Mouse (Mus musculus) liver, embryonic 14.5 days (tissue): ENCODE measurements around the gene Bglap3. TPM values are rescaled to one million over a fixed set of nuclear protein-coding genes. Genes with fewer than 3 reads are reported as not detected.

ENCODE experiments used
- ATAC-seq: fragments of 200-750 bp; cut with Nextera tagmentation; 2 replicates; pipeline ENCODE4 v1.8.0; 2017; ENCODE audit warnings: moderate number of reproducible peaks, mild to moderate bottlenecking, moderate library complexity; ENCODE audit not compliant: insufficient read depth
- DNase-seq, 3 experiments: peaks; one replicate each; pipeline ENCODE4 v3.0.0-alpha.2; 2012 to 2013; ENCODE audit warnings: low read depth in 3 of 3, low spot score in 3 of 3
- H3K27ac ChIP-seq: fragments of 300-500 bp; sonication (generic); 2 replicates; pipeline ENCODE4 v1.5.1; 2014; ENCODE audit warnings: moderate library complexity, mild to moderate bottlenecking, control low read depth, inconsistent platforms
- H3K27me3 ChIP-seq: fragments of 300-500 bp; sonication (generic); 2 replicates; pipeline ENCODE4 v1.6.1; 2014; ENCODE audit warnings: mild to moderate bottlenecking, low read length, moderate library complexity; ENCODE audit not compliant: control insufficient read depth, insufficient read depth
- H3K36me3 ChIP-seq: fragments of 300-500 bp; sonication (generic); replicated peaks from 2 replicates; pipeline ENCODE4 v1.6.1; 2014; ENCODE audit warnings: low read depth; ENCODE audit not compliant: control insufficient read depth, insufficient read depth
- H3K4me1 ChIP-seq, 2 experiments: fragments of 200-500 bp in 1 of 2; fragments of 300-500 bp in 1 of 2; sonication (generic) in 1 of 2; replicated peaks; 2 replicates each; pipeline ENCODE4 v1.6.1; 2012 to 2014; ENCODE audit warnings: antibody characterized with exemption in 1 of 2, inconsistent platforms in 1 of 2, low read length in 1 of 2; ENCODE audit not compliant: control insufficient read depth in 2 of 2, insufficient read depth in 2 of 2
- H3K4me2 ChIP-seq: fragments of 300-500 bp; sonication (generic); 2 replicates; pipeline ENCODE4 v1.6.1; 2014; ENCODE audit warnings: low read depth, mild to moderate bottlenecking, control low read depth, moderate library complexity
- H3K4me3 ChIP-seq, 2 experiments: fragments of 200-500 bp in 1 of 2; fragments of 300-500 bp in 1 of 2; sonication (generic) in 1 of 2; 2 replicates each; pipeline ENCODE4 v1.5.1; 2012 to 2014; ENCODE audit warnings: low read depth in 2 of 2, low read length in 2 of 2, mild to moderate bottlenecking in 2 of 2, control low read depth in 1 of 2, inconsistent platforms in 1 of 2, moderate library complexity in 1 of 2; ENCODE audit not compliant: insufficient read depth in 1 of 2
- H3K9ac ChIP-seq: fragments of 300-500 bp; sonication (generic); replicated peaks from 2 replicates; pipeline ENCODE4 v1.6.1; 2014; ENCODE audit warnings: mild to moderate bottlenecking, control low read depth, moderate library complexity
- H3K9me3 ChIP-seq: fragments of 300-500 bp; sonication (generic); 2 replicates; pipeline ENCODE4 v1.6.1; 2016; ENCODE audit warnings: low read length, mixed read lengths; ENCODE audit not compliant: control insufficient read depth
- CTCF ChIP-seq: IDR thresholded peaks from 2 replicates; pipeline ENCODE4 v1.5.1; 2016; ENCODE audit warnings: antibody characterized with exemption, low read depth, control low read depth
- EP300 ChIP-seq: IDR thresholded peaks from 2 replicates; pipeline ENCODE4 v1.6.1; 2016; ENCODE audit warnings: antibody characterized with exemption, low read depth
- WGBS: fragments of 180-500 bp; shearing (Covaris S2); extraction: QIAGEN DNeasy Blood & Tissue Kit; methylation state at CpG from one replicate; pipeline ENCODE4 v1.1.7; 2014; ENCODE audit not compliant: insufficient replicate concordance; 5-methylcytosine and 5-hydroxymethylcytosine counted together
- polyA plus RNA-seq, 2 experiments: library from polyadenylated mRNA; depleted of rRNA in 1 of 2; stranded (reverse) in 1 of 2; unstranded in 1 of 2; fragments of >200 nt; fragmentation: Nextera tagmentation in 1 of 2; extraction: Ambion mirVana in 1 of 2; gene quantifications; 2 replicates each; pipeline versions ENCODE4 v1.2.1 to v1.2.3; 2012 to 2014

The Bglap3 gene
- polyA plus RNA-seq, 2 experiments, result 0.27 to 0.38 TPM

- peak within 1 kb of the TSS; percentile 73 for H3K4me2 ChIP-seq
- no peaks in the 10 kb centered on the region for H3K9me3 ChIP-seq
- 3% methylated on average over 16 of the region's 16 CpGs for WGBS
- H3K9ac ChIP-seq, result peak within 1 kb of the TSS; percentile 52
- H3K4me3 ChIP-seq, result peak within 1 kb of the TSS; percentile 54 to 58
- TF ChIP-seq EP300 (no peak), CTCF (no peak)
- ATAC-seq (peak; percentile 67), DNase-seq (peak; percentile 69 to 76 (median 70))
- H3K36me3 ChIP-seq, result peaks cover 32% of the 10 kb centered on the region
- H3K27ac ChIP-seq, result peak within 1 kb of the TSS; percentile 89
- peaks cover 17% of the 10 kb centered on the region for H3K27me3 ChIP-seq
- H3K4me1 ChIP-seq, result peaks cover 32 to 37% of the 10 kb centered on the region in 2 experiments
Measured at GRCm38 (mm10) chr3:88364337-88364736, 8.2 kb downstream of the Bglap3 start, which contains the start of gene Paqr6. Gene Paqr6 (plus strand): TSS chr3:88364584.

GRCm38 (mm10) chr3:88363700-88364099 lies 8.8 kb downstream of the Bglap3 start:
- H3K9me3 ChIP-seq, result no peaks in the 10 kb centered on the region
- H3K9ac ChIP-seq, result peak overlapping the region; percentile 46
- H3K36me3 ChIP-seq, result peaks cover 38% of the 10 kb centered on the region
- ATAC-seq (peak; percentile 92), DNase-seq (peak; percentile 79 to 83 (median 80))
- peak overlapping the region; percentile 73 for H3K4me2 ChIP-seq
- 27% methylated on average over 4 of the region's 4 CpGs for WGBS
- peaks cover 32 to 37% of the 10 kb centered on the region in 2 experiments for H3K4me1 ChIP-seq
- TF ChIP-seq EP300 (peak; percentile 79), CTCF (no peak)
- H3K27me3 ChIP-seq, result peaks cover 17% of the 10 kb centered on the region
- peak overlapping the region; percentile 89 for H3K27ac ChIP-seq
- H3K4me3 ChIP-seq, result peak overlapping the region in 1 of 2 experiments; percentile 54; a peak in 2 of 4 replicates

- TF ChIP-seq CTCF (no peak), EP300 (no peak)
- Histone ChIP-seq H3K4me1 (peaks cover 32 to 37% of the 10 kb centered on the region in 2 experiments), H3K9ac (no peak overlapping the region; the same call in 1 of the 2 replicates), H3K9me3 (no peaks in the 10 kb centered on the region), H3K4me2 (no peak overlapping the region), H3K4me3 (no peak overlapping the region), H3K36me3 (peaks cover 55% of the 10 kb centered on the region), H3K27me3 (peaks cover 17% of the 10 kb centered on the region), H3K27ac (peak overlapping the region; percentile 80)
- DNase-seq, result no peak
- WGBS, result 85% methylated on average over 2 of the region's 2 CpGs
- no peak for ATAC-seq
Measured at GRCm38 (mm10) chr3:88361612-88362313, 10.8 kb downstream of the Bglap3 start.

- ATAC-seq, result no peak
- Histone ChIP-seq H3K4me1 (peaks cover 32 to 37% of the 10 kb centered on the region in 2 experiments), H3K27me3 (peaks cover 14% of the 10 kb centered on the region), H3K36me3 (peaks cover 62% of the 10 kb centered on the region), H3K9me3 (no peaks in the 10 kb centered on the region), H3K4me2 (no peak overlapping the region), H3K27ac (no peak overlapping the region), H3K4me3 (no peak overlapping the region), H3K9ac (no peak overlapping the region)
- WGBS, result 53% methylated on average over 6 of the region's 6 CpGs
- no peak for TF ChIP-seq EP300
- no peak for TF ChIP-seq CTCF
- DNase-seq, result no peak
Measured at GRCm38 (mm10) chr3:88361096-88361495, 11.4 kb downstream of the Bglap3 start.

GRCm38 (mm10) chr3:88359989-88360388 lies 12.6 kb downstream of the Bglap3 start:
- H3K9me3 ChIP-seq, result no peaks in the 10 kb centered on the region
- peaks cover 29 to 35% of the 10 kb centered on the region in 2 experiments for H3K4me1 ChIP-seq
- H3K4me2 ChIP-seq, result no peak overlapping the region
- 81% methylated on average over 3 of the region's 3 CpGs for WGBS
- H3K4me3 ChIP-seq, result no peak overlapping the region
- no peak overlapping the region for H3K9ac ChIP-seq
- no peak for DNase-seq
- peaks cover 2% of the 10 kb centered on the region for H3K27me3 ChIP-seq
- no peak overlapping the region for H3K27ac ChIP-seq
- peaks cover 73% of the 10 kb centered on the region for H3K36me3 ChIP-seq
- no peak for TF ChIP-seq EP300
- no peak for TF ChIP-seq CTCF
- no peak for ATAC-seq
